Mouse (Mus musculus) spleen, adult 2 months (tissue): ENCODE measurements around the gene Tnfsf13.

Experiments used
- CTCF ChIP-seq: fragments of 200-500 bp; IDR thresholded peaks from 2 replicates; pipeline ENCODE4 v1.5.1; 2011; ENCODE audit warnings: mild to moderate bottlenecking, inconsistent platforms; ENCODE audit not compliant: insufficient read depth, insufficient read length, insufficient replicate concordance; ENCODE audit errors: extremely low read depth
- POLR2A ChIP-seq: fragments of 200-500 bp; IDR thresholded peaks from 2 replicates; pipeline ENCODE4 v1.6.1; 2011; ENCODE audit warnings: low read depth, low read length, inconsistent platforms

DNA sequence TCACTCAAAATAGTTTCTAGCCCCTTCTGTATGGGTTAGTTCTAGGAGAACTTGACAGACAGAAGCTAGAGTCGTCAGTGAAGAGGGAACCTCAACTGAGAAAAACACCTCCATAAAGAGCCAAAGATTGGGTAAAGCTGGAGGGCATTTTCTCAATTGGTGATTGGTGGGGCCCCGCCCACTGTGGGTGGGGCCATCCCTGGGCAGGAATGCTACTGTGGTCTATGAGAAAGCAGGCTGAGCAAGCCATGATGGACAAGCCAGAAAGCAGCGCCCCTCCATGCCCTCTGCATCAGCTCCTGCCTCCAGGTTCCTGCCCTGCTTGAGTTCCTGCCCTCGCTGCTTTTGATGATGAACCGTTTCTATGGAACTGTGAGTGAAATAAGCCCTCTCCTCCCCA is 40.4 kb upstream of the Tnfsf13 start:
- TF ChIP-seq CTCF (no peak), POLR2A (no peak)
